Mouse (Mus musculus): ENCODE data around the gene Srsf12. TPM values are rescaled to one million over a fixed set of nuclear protein-coding genes. Genes with fewer than 3 reads are reported as not detected.

Gene Srsf12
- polyA plus RNA-seq (2015; fragmentation: Nextera tagmentation; extraction: Ambion mirVana): 2.7 and 2.9 TPM in 2 replicates

GRCm38 (mm10) chr4:33208881-33209841 lies at the start of gene Srsf12:
Gene Srsf12, plus strand, starts transcription at chr4:33208991.
- Histone ChIP-seq H3K4me2 (peak within 1 kb of the TSS; percentile 99), H3K36me3 (no peaks in the 10 kb centered on the region), H3K27me3 (replicated peaks) (peaks cover 13% of the 10 kb centered on the region), H3K9me3 (no peaks in the 10 kb centered on the region), H3K27ac (replicated peaks) (no peak within 1 kb of the TSS), H3K4me3 (peak within 1 kb of the TSS; percentile 66), H3K9ac (peak within 1 kb of the TSS; percentile 85), H3K4me1 (peaks cover 15% of the 10 kb centered on the region; the same call in 1 of the 2 replicates)
- no peak; the same call in 1 of the 2 replicates for ATAC-seq (ENCODE audit: extremely low read depth, insufficient number of reproducible peaks, low FRiP score, low TSS enrichment)
- 5% methylated on average over 65 of the region's 65 CpGs for WGBS

- Histone ChIP-seq H3K36me3 (peaks cover 8% of the 10 kb centered on the region), H3K27ac (replicated peaks) (no peak overlapping the region), H3K4me3 (no peak overlapping the region), H3K9ac (no peak overlapping the region), H3K27me3 (replicated peaks) (peaks cover 10% of the 10 kb centered on the region; the same call in 1 of the 2 replicates), H3K4me2 (no peak overlapping the region), H3K9me3 (no peaks in the 10 kb centered on the region), H3K4me1 (peaks cover 8% of the 10 kb centered on the region)
- ATAC-seq (ENCODE audit: extremely low read depth, insufficient number of reproducible peaks, low FRiP score, low TSS enrichment): no peak
- 84% methylated on average over 5 of the region's 5 CpGs for WGBS
Observed at GRCm38 (mm10) chr4:33183477-33183876, 25.3 kb upstream of the Srsf12 start.

GRCm38 (mm10) chr4:33188164-33188563 lies 20.6 kb upstream of the Srsf12 start:
- no peaks in the 10 kb centered on the region for H3K9me3 ChIP-seq
- peak overlapping the region; percentile 92 for H3K4me2 ChIP-seq
- H3K9ac ChIP-seq: peak overlapping the region; percentile 85
- peaks cover 8% of the 10 kb centered on the region for H3K4me1 ChIP-seq
- H3K4me3 ChIP-seq: peak overlapping the region; percentile 74
- 14% methylated on average over 9 of the region's 9 CpGs for WGBS
- H3K27ac ChIP-seq (replicated peaks): peak overlapping the region; percentile 89
- peaks cover 4% of the 10 kb centered on the region; the same call in 1 of the 2 replicates for H3K36me3 ChIP-seq
- H3K27me3 ChIP-seq (replicated peaks): peaks cover 10% of the 10 kb centered on the region; the same call in 1 of the 2 replicates
- no peak for ATAC-seq (ENCODE audit: extremely low read depth, insufficient number of reproducible peaks, low FRiP score, low TSS enrichment)

- Histone ChIP-seq H3K27ac (replicated peaks) (peak overlapping the region; percentile 89), H3K36me3 (no peaks in the 10 kb centered on the region), H3K9me3 (no peaks in the 10 kb centered on the region), H3K4me1 (peaks cover 8% of the 10 kb centered on the region), H3K4me2 (peak overlapping the region; percentile 92), H3K4me3 (peak overlapping the region; percentile 74), H3K9ac (peak overlapping the region; percentile 85), H3K27me3 (replicated peaks) (peaks cover 10% of the 10 kb centered on the region; the same call in 1 of the 2 replicates)
- ATAC-seq (ENCODE audit: extremely low read depth, insufficient number of reproducible peaks, low FRiP score, low TSS enrichment): peak; percentile 77
- under 1% methylated on average over 122 of the region's 123 CpGs for WGBS
Observed at GRCm38 (mm10) chr4:33188781-33189734, 19.7 kb upstream of the Srsf12 start.

GRCm38 (mm10) chr4:33189735-33190036 lies 19.1 kb upstream of the Srsf12 start, which contains the start of gene Pm20d2:
Gene Pm20d2, minus strand, starts transcription at chr4:33189737.
- peaks cover 8% of the 10 kb centered on the region for H3K4me1 ChIP-seq
- peak within 1 kb of the TSS; percentile 92 for H3K4me2 ChIP-seq
- H3K9me3 ChIP-seq: 0 out of 2 replicates have a peak, but pooled peaks cover 6% of the 10 kb centered on the region
- peak within 1 kb of the TSS; percentile 74 for H3K4me3 ChIP-seq
- peak within 1 kb of the TSS; percentile 89 for H3K27ac ChIP-seq (replicated peaks)
- WGBS: 12% methylated on average over 6 of the region's 6 CpGs
- H3K9ac ChIP-seq: peak within 1 kb of the TSS; percentile 85
- H3K36me3 ChIP-seq: no peaks in the 10 kb centered on the region
- no peak for ATAC-seq (ENCODE audit: extremely low read depth, insufficient number of reproducible peaks, low FRiP score, low TSS enrichment)
- H3K27me3 ChIP-seq (replicated peaks): peaks cover 10% of the 10 kb centered on the region; the same call in 1 of the 2 replicates

GRCm38 (mm10) chr4:33198117-33198516 lies 10.7 kb upstream of the Srsf12 start:
- Histone ChIP-seq H3K4me3 (no peak overlapping the region), H3K27ac (replicated peaks) (no peak overlapping the region), H3K27me3 (replicated peaks) (no peaks in the 10 kb centered on the region), H3K36me3 (no peaks in the 10 kb centered on the region), H3K9ac (no peak overlapping the region), H3K9me3 (0 out of 2 replicates have a peak, but pooled peaks cover 7% of the 10 kb centered on the region), H3K4me1 (no peaks in the 10 kb centered on the region), H3K4me2 (no peak overlapping the region)
- ATAC-seq (ENCODE audit: extremely low read depth, insufficient number of reproducible peaks, low FRiP score, low TSS enrichment): no peak
- WGBS: 16% methylated on average over 2 of the region's 2 CpGs

GRCm38 (mm10) chr4:33204682-33205081 lies 4.1 kb upstream of the Srsf12 start:
- Histone ChIP-seq H3K4me2 (no peak overlapping the region), H3K4me3 (no peak overlapping the region), H3K27ac (replicated peaks) (no peak overlapping the region), H3K9ac (no peak overlapping the region), H3K36me3 (no peaks in the 10 kb centered on the region), H3K27me3 (replicated peaks) (peaks cover 13% of the 10 kb centered on the region), H3K4me1 (peaks cover 14% of the 10 kb centered on the region; the same call in 1 of the 2 replicates), H3K9me3 (no peaks in the 10 kb centered on the region)
- ATAC-seq (ENCODE audit: extremely low read depth, insufficient number of reproducible peaks, low FRiP score, low TSS enrichment): no peak
- WGBS: 7% methylated on average over 4 of the region's 4 CpGs

- H3K9me3 ChIP-seq: no peaks in the 10 kb centered on the region
- no peak for ATAC-seq (ENCODE audit: extremely low read depth, insufficient number of reproducible peaks, low FRiP score, low TSS enrichment)
- no peaks in the 10 kb centered on the region for H3K36me3 ChIP-seq
- no peak overlapping the region for H3K27ac ChIP-seq (replicated peaks)
- H3K27me3 ChIP-seq (replicated peaks): peaks cover 13% of the 10 kb centered on the region
- H3K4me3 ChIP-seq: no peak overlapping the region
- no peak overlapping the region for H3K9ac ChIP-seq
- 77% methylated on average over 2 of the region's 2 CpGs for WGBS
- H3K4me1 ChIP-seq: peaks cover 15% of the 10 kb centered on the region; the same call in 1 of the 2 replicates
- no peak overlapping the region for H3K4me2 ChIP-seq
Observed at GRCm38 (mm10) chr4:33207551-33207950, 1.2 kb upstream of the Srsf12 start.

GRCm38 (mm10) chr4:33221847-33222246 lies 13.1 kb downstream of the Srsf12 start:
- H3K4me2 ChIP-seq: no peak overlapping the region
- H3K27me3 ChIP-seq (replicated peaks): no peaks in the 10 kb centered on the region
- no peaks in the 10 kb centered on the region for H3K9me3 ChIP-seq
- H3K27ac ChIP-seq (replicated peaks): no peak overlapping the region
- ATAC-seq (ENCODE audit: extremely low read depth, insufficient number of reproducible peaks, low FRiP score, low TSS enrichment): no peak
- WGBS: 64% methylated on average over 1 of the region's 1 CpGs
- H3K4me3 ChIP-seq: no peak overlapping the region
- H3K4me1 ChIP-seq: no peaks in the 10 kb centered on the region
- H3K9ac ChIP-seq: no peak overlapping the region
- H3K36me3 ChIP-seq: no peaks in the 10 kb centered on the region

- Histone ChIP-seq H3K27me3 (replicated peaks) (no peaks in the 10 kb centered on the region), H3K9ac (no peak overlapping the region), H3K4me2 (no peak overlapping the region), H3K27ac (replicated peaks) (no peak overlapping the region), H3K36me3 (no peaks in the 10 kb centered on the region), H3K9me3 (no peaks in the 10 kb centered on the region), H3K4me1 (no peaks in the 10 kb centered on the region), H3K4me3 (no peak overlapping the region)
- ATAC-seq (ENCODE audit: extremely low read depth, insufficient number of reproducible peaks, low FRiP score, low TSS enrichment): no peak
- 64% methylated on average over 7 of the region's 7 CpGs for WGBS
Observed at GRCm38 (mm10) chr4:33224003-33224675, 15.3 kb downstream of the Srsf12 start.

All from heart, embryonic 13.5 days (tissue).